Mouse (Mus musculus): ENCODE measurements around the gene Rhobtb1. TPM values are rescaled to one million over a fixed set of nuclear protein-coding genes. Genes with fewer than 3 reads are reported as not detected.

Gene Rhobtb1
- total and polyA plus RNA-seq, 2 experiments from 2014 or later: 29.9 to 38.4 TPM

GRCm38 (mm10) chr10:69333212-69333611, 182.0 kb downstream of the Rhobtb1 start:
- ATAC-seq (ENCODE audit: insufficient read depth, low read depth) (no peak), DNase-seq (ENCODE audit: low spot score) (no peak)
- H3K9ac ChIP-seq (replicated peaks; ENCODE audit: low read depth, low read length): no peak overlapping the region
- no peaks in the 10 kb centered on the region for H3K4me1 ChIP-seq (ENCODE audit: control insufficient read depth, insufficient read depth)
- H3K4me2 ChIP-seq (ENCODE audit: low read depth, low read length): no peak overlapping the region
- TF ChIP-seq EP300 (IDR thresholded peaks at IDR 0.05; ENCODE audit: low read depth): no peak
- TF ChIP-seq CTCF (IDR thresholded peaks at IDR 0.05; ENCODE audit: low read depth): no peak
- H3K36me3 ChIP-seq (replicated peaks; ENCODE audit: control insufficient read depth, insufficient read depth, low read length): peaks cover 37% of the 10 kb centered on the region
- H3K27me3 ChIP-seq (ENCODE audit: control insufficient read depth, insufficient read depth, low read length): no peaks in the 10 kb centered on the region
- H3K27ac ChIP-seq (ENCODE audit: low read depth): no peak overlapping the region
- H3K9me3 ChIP-seq (replicated peaks; ENCODE audit: control insufficient read depth, low read length): no peaks in the 10 kb centered on the region
- no peak overlapping the region for H3K4me3 ChIP-seq (ENCODE audit: low read depth, low read length)
- 89% methylated on average over 11 of the region's 11 CpGs for WGBS

- no peaks in the 10 kb centered on the region for H3K9me3 ChIP-seq (replicated peaks; ENCODE audit: control insufficient read depth, low read length)
- no peak overlapping the region for H3K4me2 ChIP-seq (ENCODE audit: low read depth, low read length)
- DNase-seq (ENCODE audit: low spot score) (no peak), ATAC-seq (ENCODE audit: insufficient read depth, low read depth) (no peak)
- no peaks in the 10 kb centered on the region for H3K4me1 ChIP-seq (ENCODE audit: control insufficient read depth, insufficient read depth)
- no peak for TF ChIP-seq EP300 (IDR thresholded peaks at IDR 0.05; ENCODE audit: low read depth)
- no peak for TF ChIP-seq CTCF (IDR thresholded peaks at IDR 0.05; ENCODE audit: low read depth)
- 73% methylated on average over 16 of the region's 16 CpGs for WGBS
- no peak overlapping the region for H3K9ac ChIP-seq (replicated peaks; ENCODE audit: low read depth, low read length)
- H3K36me3 ChIP-seq (replicated peaks; ENCODE audit: control insufficient read depth, insufficient read depth, low read length): peaks cover 47% of the 10 kb centered on the region
- no peak overlapping the region for H3K27ac ChIP-seq (ENCODE audit: low read depth)
- H3K4me3 ChIP-seq (ENCODE audit: low read depth, low read length): no peak overlapping the region
- no peaks in the 10 kb centered on the region for H3K27me3 ChIP-seq (ENCODE audit: control insufficient read depth, insufficient read depth, low read length)
These were observed 183.3 kb downstream of the Rhobtb1 start for GRCm38 (mm10) chr10:69334271-69335194.

GRCm38 (mm10) chr10:69335195-69335536, 183.9 kb downstream of the Rhobtb1 start:
- H3K4me2 ChIP-seq (ENCODE audit: low read depth, low read length): no peak overlapping the region
- H3K4me3 ChIP-seq (ENCODE audit: low read depth, low read length): no peak overlapping the region
- no peak overlapping the region for H3K9ac ChIP-seq (replicated peaks; ENCODE audit: low read depth, low read length)
- H3K4me1 ChIP-seq (ENCODE audit: control insufficient read depth, insufficient read depth): no peaks in the 10 kb centered on the region
- TF ChIP-seq CTCF (IDR thresholded peaks at IDR 0.05; ENCODE audit: low read depth) (no peak), EP300 (IDR thresholded peaks at IDR 0.05; ENCODE audit: low read depth) (no peak)
- no peaks in the 10 kb centered on the region for H3K27me3 ChIP-seq (ENCODE audit: control insufficient read depth, insufficient read depth, low read length)
- DNase-seq (ENCODE audit: low spot score) (no peak), ATAC-seq (ENCODE audit: insufficient read depth, low read depth) (no peak)
- 0 out of 2 replicates have a peak overlapping the region, but pooled peaks have one; percentile 2 for H3K27ac ChIP-seq (ENCODE audit: low read depth)
- peaks cover 53% of the 10 kb centered on the region for H3K36me3 ChIP-seq (replicated peaks; ENCODE audit: control insufficient read depth, insufficient read depth, low read length)
- no peaks in the 10 kb centered on the region for H3K9me3 ChIP-seq (replicated peaks; ENCODE audit: control insufficient read depth, low read length)
- 71% methylated on average over 7 of the region's 7 CpGs for WGBS

GRCm38 (mm10) chr10:69335611-69336010, 184.4 kb downstream of the Rhobtb1 start:
- peaks cover 58% of the 10 kb centered on the region for H3K36me3 ChIP-seq (replicated peaks; ENCODE audit: control insufficient read depth, insufficient read depth, low read length)
- ATAC-seq (ENCODE audit: insufficient read depth, low read depth): no peak
- no peaks in the 10 kb centered on the region for H3K27me3 ChIP-seq (ENCODE audit: control insufficient read depth, insufficient read depth, low read length)
- no peak overlapping the region for H3K4me2 ChIP-seq (ENCODE audit: low read depth, low read length)
- H3K9me3 ChIP-seq (replicated peaks; ENCODE audit: control insufficient read depth, low read length): no peaks in the 10 kb centered on the region
- no peak for TF ChIP-seq EP300 (IDR thresholded peaks at IDR 0.05; ENCODE audit: low read depth)
- TF ChIP-seq CTCF (IDR thresholded peaks at IDR 0.05; ENCODE audit: low read depth): no peak
- WGBS: 79% methylated on average over 4 of the region's 4 CpGs
- no peaks in the 10 kb centered on the region for H3K4me1 ChIP-seq (ENCODE audit: control insufficient read depth, insufficient read depth)
- DNase-seq (ENCODE audit: low spot score): no peak
- no peak overlapping the region for H3K9ac ChIP-seq (replicated peaks; ENCODE audit: low read depth, low read length)
- H3K27ac ChIP-seq (ENCODE audit: low read depth): no peak overlapping the region
- no peak overlapping the region for H3K4me3 ChIP-seq (ENCODE audit: low read depth, low read length)

GRCm38 (mm10) chr10:69336219-69336618, 185.0 kb downstream of the Rhobtb1 start:
- Histone ChIP-seq H3K36me3 (replicated peaks; ENCODE audit: control insufficient read depth, insufficient read depth, low read length) (peaks cover 63% of the 10 kb centered on the region), H3K27ac (ENCODE audit: low read depth) (no peak overlapping the region)

More at GRCm38 (mm10) chr10:69336219-69336618, 185.0 kb downstream of the Rhobtb1 start:
- H3K27me3 ChIP-seq (ENCODE audit: control insufficient read depth, insufficient read depth, low read length): no peaks in the 10 kb centered on the region
- ATAC-seq (ENCODE audit: insufficient read depth, low read depth) (no peak), DNase-seq (ENCODE audit: low spot score) (no peak)
- no peak overlapping the region for H3K4me2 ChIP-seq (ENCODE audit: low read depth, low read length)
- H3K4me1 ChIP-seq (ENCODE audit: control insufficient read depth, insufficient read depth): no peaks in the 10 kb centered on the region
- no peak overlapping the region for H3K9ac ChIP-seq (replicated peaks; ENCODE audit: low read depth, low read length)
- no peaks in the 10 kb centered on the region for H3K9me3 ChIP-seq (replicated peaks; ENCODE audit: control insufficient read depth, low read length)
- 85% methylated on average over 11 of the region's 11 CpGs for WGBS
- TF ChIP-seq EP300 (IDR thresholded peaks at IDR 0.05; ENCODE audit: low read depth): no peak
- no peak for TF ChIP-seq CTCF (IDR thresholded peaks at IDR 0.05; ENCODE audit: low read depth)
- H3K4me3 ChIP-seq (ENCODE audit: low read depth, low read length): no peak overlapping the region
